Mouse (Mus musculus): ENCODE measurements at regions not wholly inside any gene's neighbourhood (a gene's known extent, or its start where the extent isn't known, plus 50 kb on each side); places are given as distances from the start of the nearest gene placed in this dataset.
A peak's percentile ranks its signal among the peaks of the same experiment; 100 is the strongest.

DNA sequence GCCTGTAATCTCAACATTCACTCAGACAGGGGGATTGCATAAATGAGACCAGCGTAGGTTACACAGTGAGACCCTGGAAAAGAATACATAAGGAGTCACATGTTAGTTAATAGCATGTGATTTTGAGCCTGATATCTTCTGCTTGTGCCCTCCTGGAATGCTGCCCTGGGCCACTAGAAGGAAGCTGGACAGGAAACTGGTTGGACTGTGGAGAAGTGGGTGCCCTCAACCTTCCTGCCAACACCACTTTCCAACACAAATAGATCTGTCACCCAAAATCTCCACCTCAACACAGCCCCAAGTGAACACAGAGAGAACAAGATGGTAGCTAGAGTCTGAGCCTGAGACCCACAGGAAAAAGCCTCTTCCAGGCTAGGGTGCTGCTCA lies 76.2 kb downstream of the Tomm20 start:
- H3K79me2 ChIP-seq (ENCODE audit: control insufficient read depth, insufficient read depth, low read length, poor library complexity): no peaks in the 10 kb centered on the region
- H3K27me3 ChIP-seq (ENCODE audit: control insufficient read depth in 1 of 2, insufficient read depth in 2 of 2, low read length in 2 of 2): no peaks in the 10 kb centered on the region
- no peak overlapping the region for H3K4me3 ChIP-seq (ENCODE audit: control insufficient read depth in 1 of 2, insufficient read depth in 1 of 2, low read depth in 2 of 2, low read length in 2 of 2)
- no peaks in the 10 kb centered on the region for H3K36me3 ChIP-seq (ENCODE audit: control insufficient read depth in 1 of 2, insufficient read depth in 2 of 2, low read length in 2 of 2)
- DNase-seq (ENCODE audit: low read depth, low spot score): no peak
- H3K4me1 ChIP-seq (ENCODE audit: control insufficient read depth in 1 of 2, insufficient read depth in 2 of 2, low read length in 2 of 2): peaks cover 0 to 9% of the 10 kb centered on the region in 2 experiments; a peak in 1 of 4 replicates
- no peaks in the 10 kb centered on the region for H3K9me3 ChIP-seq (replicated peaks; ENCODE audit: insufficient read depth, low read length)
- TF ChIP-seq TBP (IDR thresholded peaks at IDR 0.05; ENCODE audit: low read depth, low read length) (no peak), MYB (IDR thresholded peaks at IDR 0.05; ENCODE audit: low read depth, low read length) (no peak), CHD1 (IDR thresholded peaks at IDR 0.05; ENCODE audit: low read depth, low read length) (no peak), NRF1 (IDR thresholded peaks at IDR 0.05; ENCODE audit: insufficient read depth, low read depth, low read length, poor library complexity, severe bottlenecking) (no peak), GATA1 (IDR thresholded peaks at IDR 0.05; ENCODE audit: low read depth, low read length) (no peak)
- H3K27ac ChIP-seq (ENCODE audit: control insufficient read depth, low read depth, low read length): no peak overlapping the region
- no peak overlapping the region for H3K9ac ChIP-seq (ENCODE audit: control insufficient read depth, low read depth, low read length, poor library complexity, severe bottlenecking)

DNA sequence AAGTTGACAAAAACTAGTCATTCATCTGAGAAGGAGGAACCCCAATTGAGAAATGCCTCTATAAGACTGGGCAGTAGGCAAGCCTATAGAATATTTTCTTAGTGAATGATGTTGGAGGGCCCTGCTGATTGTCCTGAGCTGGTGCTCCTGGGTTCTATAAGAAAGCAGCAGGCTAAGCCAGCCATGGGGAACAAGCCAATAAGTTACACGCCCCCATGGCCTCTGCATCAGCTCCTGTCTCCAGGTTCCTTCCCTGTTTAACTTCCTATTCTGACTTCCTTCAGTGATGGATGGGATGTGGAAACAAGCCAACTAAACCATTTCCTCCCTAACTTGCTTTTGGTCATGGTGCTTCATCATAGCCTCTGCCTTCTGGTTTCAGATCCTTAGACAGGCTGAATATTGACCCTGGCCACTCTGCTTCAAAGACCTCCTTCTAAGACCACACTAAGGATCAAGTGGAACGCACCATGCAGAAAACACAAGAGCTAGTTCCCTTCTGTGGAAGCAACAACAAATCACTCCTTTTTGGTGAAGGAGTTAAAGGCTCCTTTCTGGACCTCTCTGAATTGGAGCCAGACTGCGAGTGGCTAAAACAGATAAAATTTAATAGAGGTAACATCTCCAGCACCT lies 76.7 kb downstream of the Tomm20 start:
- TF ChIP-seq ZKSCAN1 (IDR thresholded peaks at IDR 0.05; ENCODE audit: low read depth, low read length): no peak
- no peak for TF ChIP-seq MYC (IDR thresholded peaks at IDR 0.05; ENCODE audit: low read depth, low read length)
- TF ChIP-seq SIN3A (IDR thresholded peaks at IDR 0.05; ENCODE audit: low read length): no peak
- no peak for TF ChIP-seq MAX (IDR thresholded peaks at IDR 0.05; ENCODE audit: low read length)
- TF ChIP-seq HCFC1 (IDR thresholded peaks at IDR 0.05; ENCODE audit: low read depth, low read length): no peak
- no peak for TF ChIP-seq UBTF (IDR thresholded peaks at IDR 0.05; ENCODE audit: borderline replicate concordance, insufficient read depth, low read depth, low read length)
- no peak for TF ChIP-seq EP300 (IDR thresholded peaks at IDR 0.05; ENCODE audit: low read depth in 1 of 2, low read length in 2 of 2)
- no peak for TF ChIP-seq CHD1 (IDR thresholded peaks at IDR 0.05; ENCODE audit: low read depth, low read length)
- TF ChIP-seq ELF1 (IDR thresholded peaks at IDR 0.05; ENCODE audit: low read depth, low read length): no peak
- TF ChIP-seq POLR2AphosphoS2 (IDR thresholded peaks at IDR 0.05; ENCODE audit: low read length): no peak
- no peak overlapping the region for H3K27ac ChIP-seq (ENCODE audit: control insufficient read depth, low read depth, low read length)

More for the DNA sequence above, 76.7 kb downstream of the Tomm20 start:
- Histone ChIP-seq H3K36me3 (ENCODE audit: control insufficient read depth in 1 of 2, insufficient read depth in 2 of 2, low read length in 2 of 2) (no peaks in the 10 kb centered on the region), H3K4me3 (ENCODE audit: control insufficient read depth in 1 of 2, insufficient read depth in 1 of 2, low read depth in 2 of 2, low read length in 2 of 2) (no peak overlapping the region), H3K9me3 (replicated peaks; ENCODE audit: insufficient read depth, low read length) (no peaks in the 10 kb centered on the region), H3K27me3 (ENCODE audit: control insufficient read depth in 1 of 2, insufficient read depth in 2 of 2, low read length in 2 of 2) (no peaks in the 10 kb centered on the region), H3K79me2 (ENCODE audit: control insufficient read depth, insufficient read depth, low read length, poor library complexity) (no peaks in the 10 kb centered on the region), H3K4me1 (ENCODE audit: control insufficient read depth in 1 of 2, insufficient read depth in 2 of 2, low read length in 2 of 2) (peaks cover 0 to 9% of the 10 kb centered on the region in 2 experiments; a peak in 1 of 4 replicates), H3K9ac (ENCODE audit: control insufficient read depth, low read depth, low read length, poor library complexity, severe bottlenecking) (no peak overlapping the region)
- DNase-seq (ENCODE audit: low read depth, low spot score): peak; percentile 24
